ENCODE assay signal across 14 mouse cellular contexts in genomic region chr14:68361998-68362397, GRCm38 (mm10).
DNase-seq lines count a peak whose midpoint lies in the region; ATAC-seq and TF ChIP-seq lines count a peak whose summit lies in the region.
"Had no signal": no experiment of that assay in that cellular context is flagged by ENCODE, and none has a peak within 500 bp of the region (broad histone marks: within the 10 kb centered on the region; RNA-seq: fewer than 3 reads in every experiment).

No protein-coding gene starts in this region.

- H3K4me3 ChIP-seq in embryonic facial prominence, embryonic 11.5 days (ENCODE audit: low read depth, low read length), result no peak overlapping the region
- no peak overlapping the region for H3K4me3 ChIP-seq in embryonic facial prominence, embryonic 10.5 days
- H3K4me3 ChIP-seq in hindbrain, embryonic 13.5 days, result no peak overlapping the region
- no peak overlapping the region for H3K4me3 ChIP-seq in midbrain, embryonic 15.5 days
- H3K4me3 ChIP-seq: limb, embryonic 12.5 days had no signal

- no peak for DNase-seq in embryonic facial prominence, embryonic 11.5 days (ENCODE audit: low spot score)
- DNase-seq in embryonic facial prominence, embryonic 10.5 days (ENCODE audit: low spot score), result no peak
- peak; percentile 78 for DNase-seq in brain, embryonic 14.5 days (ENCODE audit: low read depth)
- DNase-seq in adrenal gland, postnatal 10 days, result no peak
- no peak for DNase-seq in layer of hippocampus, postnatal 10 days (ENCODE audit: low spot score in 2 of 2)
- no peak for DNase-seq in adrenal gland, postnatal 14 days
- DNase-seq: heart, adult 18-20 months; lung, postnatal 10 days; right cerebral cortex, postnatal 25 days had no signal

- no peak overlapping the region for H3K9ac ChIP-seq in embryonic facial prominence, embryonic 11.5 days (replicated peaks; ENCODE audit: low read length)
- H3K9ac ChIP-seq in hindbrain, embryonic 13.5 days, result no peak overlapping the region
- no peak overlapping the region for H3K9ac ChIP-seq in midbrain, embryonic 15.5 days
- H3K9ac ChIP-seq: limb, embryonic 12.5 days; liver, embryonic 14.5 days had no signal

- H3K4me2 ChIP-seq in embryonic facial prominence, embryonic 11.5 days (ENCODE audit: low read depth, low read length), result no peak overlapping the region
- no peak overlapping the region for H3K4me2 ChIP-seq in hindbrain, embryonic 13.5 days
- no peak overlapping the region for H3K4me2 ChIP-seq in midbrain, embryonic 15.5 days
- H3K4me2 ChIP-seq: limb, embryonic 12.5 days had no signal

- no peaks in the 10 kb centered on the region for H3K27me3 ChIP-seq in embryonic facial prominence, embryonic 11.5 days (ENCODE audit: control insufficient read depth, insufficient read depth, low read length)
- no peaks in the 10 kb centered on the region for H3K27me3 ChIP-seq in embryonic facial prominence, embryonic 10.5 days (replicated peaks; ENCODE audit: low read depth, poor library complexity, severe bottlenecking)
- no peaks in the 10 kb centered on the region for H3K27me3 ChIP-seq in hindbrain, embryonic 13.5 days
- H3K27me3 ChIP-seq in midbrain, embryonic 15.5 days (replicated peaks), result no peaks in the 10 kb centered on the region
- H3K27me3 ChIP-seq: CH12.LX; limb, embryonic 12.5 days had no signal

- H3K36me3 ChIP-seq in embryonic facial prominence, embryonic 11.5 days (replicated peaks; ENCODE audit: control insufficient read depth, insufficient read depth, low read depth, low read length), result no peaks in the 10 kb centered on the region
- no peaks in the 10 kb centered on the region for H3K36me3 ChIP-seq in embryonic facial prominence, embryonic 10.5 days (replicated peaks)
- H3K36me3 ChIP-seq in hindbrain, embryonic 13.5 days, result no peaks in the 10 kb centered on the region
- no peaks in the 10 kb centered on the region for H3K36me3 ChIP-seq in midbrain, embryonic 15.5 days (replicated peaks)
- H3K36me3 ChIP-seq: limb, embryonic 12.5 days had no signal

- no peaks in the 10 kb centered on the region for H3K9me3 ChIP-seq in embryonic facial prominence, embryonic 11.5 days (replicated peaks; ENCODE audit: control insufficient read depth, low read length)
- H3K9me3 ChIP-seq in embryonic facial prominence, embryonic 10.5 days, result no peaks in the 10 kb centered on the region
- no peaks in the 10 kb centered on the region for H3K9me3 ChIP-seq in hindbrain, embryonic 13.5 days
- no peaks in the 10 kb centered on the region for H3K9me3 ChIP-seq in midbrain, embryonic 15.5 days
- H3K9me3 ChIP-seq: limb, embryonic 12.5 days had no signal

- no peak overlapping the region for H3K27ac ChIP-seq in embryonic facial prominence, embryonic 11.5 days (replicated peaks; ENCODE audit: low read depth, low read length)
- H3K27ac ChIP-seq in embryonic facial prominence, embryonic 10.5 days (replicated peaks), result no peak overlapping the region
- H3K27ac ChIP-seq in hindbrain, embryonic 13.5 days, result peak overlapping the region; percentile 80
- peak overlapping the region; percentile 36 for H3K27ac ChIP-seq in midbrain, embryonic 15.5 days
- H3K27ac ChIP-seq: limb, embryonic 12.5 days; liver, embryonic 14.5 days had no signal

- ATAC-seq in embryonic facial prominence, embryonic 11.5 days (replicated peaks; ENCODE audit: insufficient number of reproducible peaks, low FRiP score, low TSS enrichment, low read depth), result peak; percentile 75
- ATAC-seq in hindbrain, embryonic 13.5 days (ENCODE audit: low FRiP score), result peak; percentile 72
- ATAC-seq in midbrain, embryonic 15.5 days (replicated peaks), result peak; percentile 76

- H3K4me1 ChIP-seq in embryonic facial prominence, embryonic 11.5 days (ENCODE audit: control insufficient read depth, insufficient read depth, low read length), result no peaks in the 10 kb centered on the region
- H3K4me1 ChIP-seq in embryonic facial prominence, embryonic 10.5 days, result no peaks in the 10 kb centered on the region
- H3K4me1 ChIP-seq in hindbrain, embryonic 13.5 days (replicated peaks), result peaks cover 18% of the 10 kb centered on the region
- H3K4me1 ChIP-seq in midbrain, embryonic 15.5 days, result peaks cover 8% of the 10 kb centered on the region; the same call in 1 of the 2 replicates
- H3K4me1 ChIP-seq: limb, embryonic 12.5 days had no signal

- TF ChIP-seq POLR2A in brain, embryonic 14.5 days (IDR thresholded peaks at IDR 0.05; ENCODE audit: borderline replicate concordance, extremely low read depth, insufficient read depth, insufficient read length, poor library complexity, severe bottlenecking), result no peak

- 71% methylated on average over 7 of the region's 7 CpGs for WGBS in embryonic facial prominence, embryonic 11.5 days
- WGBS in embryonic facial prominence, embryonic 10.5 days, result 77% methylated on average over 7 of the region's 7 CpGs
- WGBS in hindbrain, embryonic 13.5 days, result 41% methylated on average over 7 of the region's 7 CpGs
- 35% methylated on average over 7 of the region's 7 CpGs for WGBS in midbrain, embryonic 15.5 days

- TF ChIP-seq CTCF in brain, embryonic 14.5 days (IDR thresholded peaks at IDR 0.05; ENCODE audit: borderline replicate concordance, extremely low read depth, insufficient read depth, insufficient read length), result no peak

Comparison
In these comparisons a context has a peak if more than half of its experiments do, and no peak if none do; other contexts are left out.
1. H3K27ac ChIP-seq: peak in hindbrain, embryonic 13.5 days (single experiment) and midbrain, embryonic 15.5 days (single experiment); none in embryonic facial prominence, embryonic 11.5 days (single experiment) and embryonic facial prominence, embryonic 10.5 days (single experiment).
2. Peak in every context shown above with its lines, with median percentiles within 50 percentile points of each other: ATAC-seq.